In genomic region chr15:91573111-91573538, GRCm38 (mm10) we compare ENCODE assay signal across 8 mouse cellular contexts. TPM values are rescaled to one million over a fixed set of nuclear protein-coding genes. Genes with fewer than 3 reads are reported as not detected.
DNase-seq lines count a peak whose midpoint lies in the region; ATAC-seq and TF ChIP-seq lines count a peak whose summit lies in the region.

Slc2a13 (minus strand) TSS chr15:91573261.

- peak within 1 kb of the TSS; percentile 99 for H3K4me2 ChIP-seq in heart, embryonic 12.5 days
- peak within 1 kb of the TSS; percentile 96 for H3K4me2 ChIP-seq in kidney, embryonic 16.5 days (replicated peaks; ENCODE audit: low read depth, low read length)
- peak within 1 kb of the TSS; percentile 70 for H3K4me2 ChIP-seq in myocyte (ENCODE audit: low read depth)

- H3K4me3 ChIP-seq in C2C12 (ENCODE audit: insufficient read depth, poor library complexity, severe bottlenecking) (peak within 1 kb of the TSS; percentile 35), myocyte (peak within 1 kb of the TSS; percentile 22)
- H3K4me3 ChIP-seq in heart, embryonic 12.5 days, result peak within 1 kb of the TSS; percentile 76
- peak within 1 kb of the TSS; percentile 78 for H3K4me3 ChIP-seq in kidney, embryonic 16.5 days (ENCODE audit: low read length)
- H3K4me3 ChIP-seq in liver, adult 2 months (ENCODE audit: insufficient read depth, low read depth, low read length), result peak within 1 kb of the TSS; percentile 65

- H3K79me2 ChIP-seq in C2C12 (ENCODE audit: control insufficient read depth, insufficient read depth) (no peaks in the 10 kb centered on the region), myocyte (ENCODE audit: control insufficient read depth, insufficient read depth) (no peaks in the 10 kb centered on the region)
- no peaks in the 10 kb centered on the region for H3K79me2 ChIP-seq in liver, adult 2 months (ENCODE audit: control insufficient read depth, insufficient read depth, low read length)

- WGBS in heart, embryonic 12.5 days, result 0% methylated on average over 25 of the region's 26 CpGs
- under 1% methylated on average over 22 of the region's 26 CpGs for WGBS in kidney, embryonic 16.5 days
- 1% methylated on average over 26 of the region's 26 CpGs for WGBS in liver, adult 2 months

- TF ChIP-seq CTCF in C2C12 (IDR thresholded peaks at IDR 0.05; ENCODE audit: control insufficient read depth, insufficient read depth, insufficient read length), result no peak
- TF ChIP-seq CTCF in brain, embryonic 14.5 days (IDR thresholded peaks at IDR 0.05; ENCODE audit: borderline replicate concordance, extremely low read depth, insufficient read depth, insufficient read length), result no peak
- TF ChIP-seq CTCF in liver, adult 2 months (IDR thresholded peaks at IDR 0.05; ENCODE audit: low read depth, low read length), result no peak

- peak within 1 kb of the TSS; percentile 86 for H3K9ac ChIP-seq in heart, embryonic 12.5 days
- H3K9ac ChIP-seq in kidney, embryonic 16.5 days (replicated peaks; ENCODE audit: low read length), result peak within 1 kb of the TSS; percentile 80
- H3K9ac ChIP-seq in liver, adult 2 months (ENCODE audit: low read depth, low read length), result peak within 1 kb of the TSS; percentile 61

- 0 out of 2 replicates have a peak, but pooled peaks cover 10% of the 10 kb centered on the region for H3K4me1 ChIP-seq in heart, embryonic 12.5 days (replicated peaks)
- H3K4me1 ChIP-seq in kidney, embryonic 16.5 days (ENCODE audit: insufficient read depth, low read length), result peaks cover 12% of the 10 kb centered on the region; the same call in 1 of the 2 replicates
- no peaks in the 10 kb centered on the region for H3K4me1 ChIP-seq in liver, adult 2 months (ENCODE audit: control insufficient read depth, insufficient read depth, low read length)

- H3K36me3 ChIP-seq in C2C12 (ENCODE audit: control insufficient read depth, insufficient read depth) (no peaks in the 10 kb centered on the region), myocyte (ENCODE audit: control insufficient read depth, insufficient read depth) (no peaks in the 10 kb centered on the region)
- H3K36me3 ChIP-seq in heart, embryonic 12.5 days, result no peaks in the 10 kb centered on the region
- no peaks in the 10 kb centered on the region for H3K36me3 ChIP-seq in kidney, embryonic 16.5 days (ENCODE audit: insufficient read depth, low read length)
- H3K36me3 ChIP-seq in liver, adult 2 months (ENCODE audit: control insufficient read depth, insufficient read depth, low read length), result no peaks in the 10 kb centered on the region

- peaks cover 4% of the 10 kb centered on the region for H3K9me3 ChIP-seq in heart, embryonic 12.5 days (replicated peaks)
- no peaks in the 10 kb centered on the region for H3K9me3 ChIP-seq in kidney, embryonic 16.5 days (ENCODE audit: low read length)

- ATAC-seq in erythroid progenitor cell, adult 5-6 weeks (replicated peaks; ENCODE audit: low FRiP score, poor library complexity, severe bottlenecking), result 0 out of 2 replicates have a peak, but pooled peaks have one; percentile 10
- ATAC-seq in heart, embryonic 12.5 days (ENCODE audit: insufficient number of reproducible peaks, low FRiP score), result peak; percentile 93
- peak; percentile 97 for ATAC-seq in kidney, embryonic 16.5 days (ENCODE audit: low FRiP score, low TSS enrichment)

- H3K27me3 ChIP-seq in C2C12 (ENCODE audit: control insufficient read depth, insufficient read depth, insufficient read length) (no peaks in the 10 kb centered on the region), myocyte (ENCODE audit: control insufficient read depth, insufficient read depth, insufficient read length) (no peaks in the 10 kb centered on the region)
- H3K27me3 ChIP-seq in heart, embryonic 12.5 days (replicated peaks), result peaks cover 12% of the 10 kb centered on the region; the same call in 1 of the 2 replicates
- peaks cover 3% of the 10 kb centered on the region; the same call in 1 of the 2 replicates for H3K27me3 ChIP-seq in kidney, embryonic 16.5 days (ENCODE audit: insufficient read depth, low read length)
- H3K27me3 ChIP-seq in liver, adult 2 months (ENCODE audit: control insufficient read depth, insufficient read depth, low read length), result peaks cover 5% of the 10 kb centered on the region

- H3K27ac ChIP-seq in heart, embryonic 12.5 days (ENCODE audit: poor library complexity, severe bottlenecking), result peak within 1 kb of the TSS; percentile 62
- H3K27ac ChIP-seq in kidney, embryonic 16.5 days (ENCODE audit: low read length), result peak within 1 kb of the TSS; percentile 58; the same call in 1 of the 2 replicates
- H3K27ac ChIP-seq in liver, adult 2 months (replicated peaks; ENCODE audit: insufficient read depth, low read depth, low read length), result no peak within 1 kb of the TSS

- no peaks in the 10 kb centered on the region for H3K79me3 ChIP-seq in C2C12 (ENCODE audit: low read depth)

- H3ac ChIP-seq in C2C12 (ENCODE audit: control insufficient read depth, insufficient read length, low read depth), result peak within 1 kb of the TSS; percentile 87
- H3ac ChIP-seq in myocyte (ENCODE audit: control insufficient read depth, insufficient read length), result peak within 1 kb of the TSS; percentile 93

- peak; percentile 78 for TF ChIP-seq POLR2A in brain, embryonic 14.5 days (IDR thresholded peaks at IDR 0.05; ENCODE audit: borderline replicate concordance, extremely low read depth, insufficient read depth, insufficient read length, poor library complexity, severe bottlenecking)
- TF ChIP-seq POLR2A in liver, adult 2 months (IDR thresholded peaks at IDR 0.05; ENCODE audit: extremely low read depth, insufficient read depth, low read length), result no peak
- TF ChIP-seq POLR2A in myocyte (IDR thresholded peaks at IDR 0.05; ENCODE audit: insufficient read length, low read depth), result peak; percentile 97

- peak; percentile 97 for DNase-seq in brain, embryonic 14.5 days (ENCODE audit: low read depth)
- peak; percentile 30 for DNase-seq in liver, adult 2 months (ENCODE audit: extremely low read depth, low read depth, low spot score)
- peak; percentile 69 to 85 for DNase-seq in spleen, postnatal 4 days (ENCODE audit: low spot score in 2 of 2)

TF ChIP-seq in C2C12, 6 proteins besides CTCF, POLR2A, EP300 and RAD21:
- TF ChIP-seq FOSL1 (IDR thresholded peaks at IDR 0.05; ENCODE audit: insufficient read depth, low read length, poor library complexity, severe bottlenecking) (no peak), MYOD1 (IDR thresholded peaks at IDR 0.05; ENCODE audit: control insufficient read depth, insufficient read length, low read depth) (no peak), MAX (IDR thresholded peaks at IDR 0.05) (no peak), USF1 (IDR thresholded peaks at IDR 0.05; ENCODE audit: low read depth) (no peak), CEBPB (IDR thresholded peaks at IDR 0.05; ENCODE audit: low read depth) (no peak), MYOG (IDR thresholded peaks at IDR 0.05; ENCODE audit: control insufficient read depth, extremely low read depth, insufficient read length) (no peak)
TF ChIP-seq in C2C12: peak in this region for 0.

TF ChIP-seq in myocyte, 11 proteins besides CTCF, POLR2A, EP300 and RAD21:
- TF ChIP-seq MYOG (IDR thresholded peaks at IDR 0.05; ENCODE audit: control insufficient read depth in 1 of 3, insufficient read depth in 1 of 3, insufficient read length in 2 of 3, low read depth in 2 of 3) (peak in 2 of 3 experiments; percentile 56 to 76), TCF12 (IDR thresholded peaks at IDR 0.05; ENCODE audit: insufficient read depth, poor library complexity, severe bottlenecking) (no peak), REST (IDR thresholded peaks at IDR 0.05; ENCODE audit: insufficient read depth, insufficient read length) (no peak), MAX (IDR thresholded peaks at IDR 0.05; ENCODE audit: low read depth) (no peak), SRF (IDR thresholded peaks at IDR 0.05; ENCODE audit: control insufficient read depth, insufficient read length, low read depth) (peak; percentile 32), MYOD1 (IDR thresholded peaks at IDR 0.05; ENCODE audit: control insufficient read depth in 1 of 3, insufficient read length in 2 of 3, low read depth in 2 of 3) (peak in 1 of 3 experiments; percentile 80), E2F4 (IDR thresholded peaks at IDR 0.05; ENCODE audit: insufficient read depth) (no peak), POLR2AphosphoS2 (IDR thresholded peaks at IDR 0.05; ENCODE audit: insufficient read length, low read depth) (peak; percentile 95), USF1 (IDR thresholded peaks at IDR 0.05; ENCODE audit: low read depth) (no peak), TCF3 (IDR thresholded peaks at IDR 0.05; ENCODE audit: insufficient read length, low read depth) (no peak), CEBPB (IDR thresholded peaks at IDR 0.05; ENCODE audit: insufficient read depth, poor library complexity, severe bottlenecking) (no peak)

RNA-seq across cellular contexts. Expression of gene Slc2a13, which starts in this region (rescaled TPM):
- polyA plus RNA-seq in C2C12 (2012; fragmentation: generic; extraction: Trizol), result 0.25 TPM
- polyA plus RNA-seq in brain, embryonic 14.5 days (2012; rRNA removed), result 4.2 and 6.3 TPM in 2 replicates
- not detected in 2 replicates for total RNA-seq in erythroid progenitor cell, adult 5-6 weeks (2015; ENCODE audit: low replicate concordance)
- 0.13 TPM in 1 of 2 replicates, not detected in the other for total RNA-seq in erythroid progenitor cell, adult 5-6 weeks (2017; ENCODE audit: low replicate concordance)
- polyA plus RNA-seq in heart, embryonic 12.5 days (2016; fragmentation: Nextera tagmentation; extraction: Ambion mirVana), result 2.2 and 2.5 TPM in 2 replicates
- polyA plus RNA-seq in kidney, embryonic 16.5 days (2015; fragmentation: Nextera tagmentation; extraction: Ambion mirVana), result 1.7 and 1.9 TPM in 2 replicates
- 0.37 and 0.40 TPM in 2 replicates for total RNA-seq in liver, adult 2 months (2014; rRNA removed)
- polyA plus RNA-seq in liver, adult 2 months (2012; rRNA removed), result 0.10 and 0.21 TPM in 2 replicates
- 0.62 TPM for polyA plus RNA-seq in myocyte (2012; fragmentation: generic; extraction: Trizol)

Comparison
In these comparisons a context has a peak if more than half of its experiments do, and no peak if none do; other contexts are left out.
1. Peak in ATAC-seq in erythroid progenitor cell, adult 5-6 weeks; RNA of the gene not detected or under 1 TPM.
2. Peak in DNase-seq, H3K4me3 ChIP-seq and H3K9ac ChIP-seq in liver, adult 2 months; RNA of the gene not detected or under 1 TPM.
3. H3K4me3 ChIP-seq: peak in every context shown above with its lines; median percentile 78 in kidney, embryonic 16.5 days; 76 in heart, embryonic 12.5 days; 65 in liver, adult 2 months; 35 in C2C12; 22 in myocyte.
4. DNase-seq: peak in every context shown above with its lines; median percentile 97 in brain, embryonic 14.5 days; 77 in spleen, postnatal 4 days; 30 in liver, adult 2 months.
5. ATAC-seq: peak in every context shown above with its lines; median percentile 97 in kidney, embryonic 16.5 days; 93 in heart, embryonic 12.5 days; 10 in erythroid progenitor cell, adult 5-6 weeks.